Mouse (Mus musculus): ENCODE data around the gene Nfia.

GRCm38 (mm10) chr4:97814515-97814914 is 42.0 kb downstream of the Nfia start:
- TF ChIP-seq CTCF (conservative IDR thresholded peaks at IDR 0.05; ENCODE audit: low read length) (no peak), POU5F1 (IDR thresholded peaks at IDR 0.05; ENCODE audit: borderline replicate concordance, low read length) (no peak), NANOG (IDR thresholded peaks at IDR 0.05; ENCODE audit: borderline replicate concordance, low read length) (no peak)
